Mouse (Mus musculus) midbrain, embryonic 16.5 days (tissue): Measurements from ENCODE around the gene Prrc2a. TPM values are rescaled to one million over a fixed set of nuclear protein-coding genes. Genes with fewer than 3 reads are reported as not detected.
A peak's percentile ranks its signal among the peaks of the same experiment; 100 is the strongest.

Experiments
- ATAC-seq: fragments of 200-750 bp; cut with Nextera tagmentation; 2 replicates; pipeline ENCODE4 v1.8.0; 2017; ENCODE audit warnings: moderate TSS enrichment
- H3K27ac ChIP-seq: fragments of 300-500 bp; sonication (generic); 2 replicates; pipeline ENCODE4 v1.5.1; 2014; ENCODE audit warnings: mild to moderate bottlenecking, low read length, mixed read lengths
- H3K27me3 ChIP-seq: fragments of 300-500 bp; sonication (generic); 2 replicates; pipeline ENCODE4 v1.6.1; 2014; ENCODE audit warnings: low read depth, low read length, mixed read lengths; ENCODE audit not compliant: control insufficient read depth, insufficient read depth
- H3K36me3 ChIP-seq: fragments of 300-500 bp; sonication (generic); 2 replicates; pipeline ENCODE4 v1.6.1; 2014; ENCODE audit warnings: mild to moderate bottlenecking, low read length, moderate library complexity, mixed read lengths; ENCODE audit not compliant: control insufficient read depth, insufficient read depth
- H3K4me1 ChIP-seq: fragments of 300-500 bp; sonication (generic); 2 replicates; pipeline ENCODE4 v1.6.1; 2014; ENCODE audit warnings: mild to moderate bottlenecking, low read length, mixed read lengths; ENCODE audit not compliant: control insufficient read depth, insufficient read depth
- H3K4me2 ChIP-seq: fragments of 300-500 bp; sonication (generic); 2 replicates; pipeline ENCODE4 v1.6.1; 2014; ENCODE audit warnings: mild to moderate bottlenecking, low read length, mixed read lengths
- H3K4me3 ChIP-seq: fragments of 300-500 bp; sonication (generic); 2 replicates; pipeline ENCODE4 v1.5.1; 2014; ENCODE audit warnings: low read depth, mild to moderate bottlenecking, low read length, moderate library complexity, mixed read lengths
- H3K9ac ChIP-seq: fragments of 300-500 bp; sonication (generic); 2 replicates; pipeline ENCODE4 v1.6.1; 2014; ENCODE audit warnings: low read depth, low read length, mixed read lengths
- H3K9me3 ChIP-seq: fragments of 300-500 bp; sonication (generic); replicated peaks from 2 replicates; pipeline ENCODE4 v1.6.1; 2014; ENCODE audit warnings: mild to moderate bottlenecking, low read length, mixed read lengths; ENCODE audit not compliant: control insufficient read depth, poor library complexity, severe bottlenecking
- WGBS: fragments of 180-500 bp; shearing (Covaris S2); extraction: QIAGEN DNeasy Blood & Tissue Kit; methylation state at CpG from one replicate; pipeline ENCODE4 v1.1.7; 2014; 5-methylcytosine and 5-hydroxymethylcytosine counted together
- polyA plus RNA-seq: library from polyadenylated mRNA; unstranded; fragments of >200 nt; fragmentation: Nextera tagmentation; extraction: Ambion mirVana; gene quantifications from 2 replicates; pipeline ENCODE4 v1.2.1, GENCODE M21; 2015

The Prrc2a gene
- 148 and 167 TPM in 2 replicates for polyA plus RNA-seq

DNA sequence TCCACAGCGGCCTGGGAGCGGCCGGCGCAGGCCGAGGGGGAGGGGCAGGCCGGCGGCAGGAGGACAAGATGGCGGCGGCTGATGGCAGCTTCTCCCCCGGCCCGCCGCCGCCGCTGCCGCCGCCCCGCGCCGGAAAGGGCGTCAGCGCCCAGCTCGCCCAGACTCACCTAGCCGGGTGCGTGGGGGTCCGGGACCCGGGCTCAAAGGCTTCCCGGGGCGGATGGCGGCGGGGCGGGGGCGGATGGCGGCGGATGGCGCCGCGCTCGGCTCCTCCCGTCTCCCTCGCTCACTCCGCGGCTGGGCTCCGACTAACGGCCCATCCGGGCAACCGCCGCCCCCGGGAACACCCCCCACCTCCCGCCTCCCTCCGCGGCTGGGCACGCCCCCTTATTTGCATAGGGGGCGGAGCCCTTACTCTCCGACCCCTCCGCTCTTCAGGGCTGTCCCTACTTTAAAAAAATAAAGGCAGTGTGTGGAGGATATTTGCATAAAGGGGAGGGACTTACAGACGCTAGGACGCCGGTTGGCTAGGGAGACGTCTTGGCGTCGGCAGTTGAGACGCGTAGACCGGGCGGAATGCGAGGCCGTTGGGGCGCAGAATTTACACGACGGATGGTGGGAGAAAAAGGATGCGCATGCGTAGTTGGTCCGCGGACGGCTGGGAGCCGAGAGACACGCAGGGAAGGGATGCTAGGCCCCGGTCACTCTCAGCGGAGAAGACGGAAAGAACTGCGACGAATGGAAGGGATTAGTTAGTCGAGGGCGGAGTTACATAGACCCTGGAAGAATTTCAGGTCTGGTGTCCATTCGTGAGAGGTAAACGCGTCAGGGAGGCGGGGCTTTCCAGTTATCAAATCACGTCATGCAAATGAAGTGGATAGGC lies at the start of gene Prrc2a:
Prrc2a (minus strand) TSS at position 330 of the 883 bp plus-strand sequence.
- under 1% methylated on average over 43 of the region's 89 CpGs for WGBS

GRCm38 (mm10) chr17:35213071-35213470 lies 48.4 kb upstream of the Prrc2a start:
- WGBS: 97% methylated on average over 5 of the region's 5 CpGs
- H3K4me2 ChIP-seq: no peak overlapping the region

More for the DNA sequence above, at the start of gene Prrc2a:
- no peaks in the 10 kb centered on the region for H3K27me3 ChIP-seq
- no peaks in the 10 kb centered on the region for H3K9me3 ChIP-seq
- H3K27ac ChIP-seq: peak within 1 kb of the TSS; percentile 99
- H3K9ac ChIP-seq: peak within 1 kb of the TSS; percentile 100
- peaks cover 15% of the 10 kb centered on the region for H3K36me3 ChIP-seq
- peak within 1 kb of the TSS; percentile 99 for H3K4me3 ChIP-seq
- peaks cover 29% of the 10 kb centered on the region for H3K4me1 ChIP-seq
- H3K4me2 ChIP-seq: peak within 1 kb of the TSS; percentile 71
- peak; percentile 94 for ATAC-seq

DNA sequence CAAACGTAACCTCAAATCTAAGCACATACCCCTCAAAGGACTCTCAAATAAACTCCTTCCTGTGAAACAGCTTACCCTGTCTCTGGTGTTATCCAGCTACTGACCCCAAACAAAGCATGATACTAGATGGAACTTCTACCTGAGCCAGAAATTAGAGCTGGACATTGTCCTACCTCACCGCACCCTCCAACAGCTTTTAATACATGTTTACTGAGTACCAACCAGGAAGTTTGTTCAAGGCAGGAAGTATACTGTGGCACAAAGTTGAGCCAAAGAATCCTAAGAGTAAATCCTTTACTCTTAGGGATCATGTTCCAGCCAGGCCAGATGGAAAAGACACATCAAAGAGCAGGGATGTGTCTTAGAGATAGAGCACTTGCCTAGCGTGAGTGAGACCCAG lies 45.9 kb upstream of the Prrc2a start:
- H3K4me3 ChIP-seq: no peak overlapping the region
- H3K27me3 ChIP-seq: no peaks in the 10 kb centered on the region
- H3K4me2 ChIP-seq: no peak overlapping the region
- no peak for ATAC-seq
- H3K9me3 ChIP-seq: no peaks in the 10 kb centered on the region
- 79% methylated on average over 3 of the region's 3 CpGs for WGBS
- H3K4me1 ChIP-seq: no peaks in the 10 kb centered on the region
- H3K27ac ChIP-seq: no peak overlapping the region
- no peaks in the 10 kb centered on the region for H3K36me3 ChIP-seq
- H3K9ac ChIP-seq: no peak overlapping the region

More at GRCm38 (mm10) chr17:35213071-35213470, 48.4 kb upstream of the Prrc2a start:
- Histone ChIP-seq H3K9ac (no peak overlapping the region), H3K27ac (no peak overlapping the region), H3K36me3 (no peaks in the 10 kb centered on the region), H3K27me3 (no peaks in the 10 kb centered on the region), H3K4me1 (no peaks in the 10 kb centered on the region), H3K9me3 (no peaks in the 10 kb centered on the region), H3K4me3 (no peak overlapping the region)
- ATAC-seq: no peak

GRCm38 (mm10) chr17:35209785-35210535 lies 45.3 kb upstream of the Prrc2a start:
- Histone ChIP-seq H3K4me1 (no peaks in the 10 kb centered on the region), H3K27me3 (no peaks in the 10 kb centered on the region), H3K27ac (no peak overlapping the region), H3K36me3 (no peaks in the 10 kb centered on the region), H3K9me3 (no peaks in the 10 kb centered on the region), H3K4me3 (no peak overlapping the region), H3K9ac (no peak overlapping the region), H3K4me2 (no peak overlapping the region)
- 68% methylated on average over 12 of the region's 12 CpGs for WGBS
- ATAC-seq: no peak

GRCm38 (mm10) chr17:35205380-35205769 lies 40.7 kb upstream of the Prrc2a start:
- no peak overlapping the region for H3K27ac ChIP-seq
- ATAC-seq: no peak
- no peaks in the 10 kb centered on the region for H3K4me1 ChIP-seq
- H3K4me3 ChIP-seq: no peak overlapping the region
- H3K27me3 ChIP-seq: peaks cover 5% of the 10 kb centered on the region
- H3K9ac ChIP-seq: 0 out of 2 replicates have a peak overlapping the region, but pooled peaks have one; percentile 40
- H3K36me3 ChIP-seq: no peaks in the 10 kb centered on the region
- 69% methylated on average over 10 of the region's 10 CpGs for WGBS
- no peak overlapping the region for H3K4me2 ChIP-seq
- H3K9me3 ChIP-seq: no peaks in the 10 kb centered on the region

- H3K4me3 ChIP-seq: no peak within 1 kb of the TSS
- no peak within 1 kb of the TSS for H3K27ac ChIP-seq
- H3K4me1 ChIP-seq: no peaks in the 10 kb centered on the region
- H3K27me3 ChIP-seq: peaks cover 5% of the 10 kb centered on the region
- H3K4me2 ChIP-seq: 0 out of 2 replicates have a peak within 1 kb of the TSS, but pooled peaks have one; percentile 3
- WGBS: 33% methylated on average over 20 of the region's 20 CpGs
- H3K9me3 ChIP-seq: no peaks in the 10 kb centered on the region
- H3K9ac ChIP-seq: 0 out of 2 replicates have a peak within 1 kb of the TSS, but pooled peaks have one; percentile 40
- no peak for ATAC-seq
- no peaks in the 10 kb centered on the region for H3K36me3 ChIP-seq
Measured at GRCm38 (mm10) chr17:35204494-35205379, 40.0 kb upstream of the Prrc2a start, which contains the start of gene Lta. TSS of gene Lta (minus strand) at chr17:35205351.

DNA sequence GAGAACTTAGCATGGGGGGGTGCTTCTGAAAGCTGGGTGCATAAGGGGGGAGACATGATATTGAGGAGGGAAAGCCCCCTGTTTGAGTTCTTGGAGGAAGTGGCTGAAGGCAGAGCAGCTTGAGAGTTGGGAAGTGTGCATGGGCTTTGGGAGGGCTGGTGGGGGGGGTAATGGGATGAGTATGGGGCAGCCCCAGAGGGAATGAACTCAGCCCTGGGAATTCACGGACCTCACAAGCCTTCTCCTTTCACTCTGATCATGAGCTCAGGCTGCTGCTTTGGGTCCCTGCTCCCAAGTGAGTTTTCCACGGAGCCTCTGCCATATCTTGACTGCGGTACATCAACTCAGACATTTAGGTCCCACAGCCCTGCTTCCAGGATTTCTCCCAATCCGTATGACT lies 37.7 kb upstream of the Prrc2a start:
- Histone ChIP-seq H3K4me3 (no peak overlapping the region), H3K36me3 (no peaks in the 10 kb centered on the region), H3K9ac (no peak overlapping the region), H3K4me2 (no peak overlapping the region), H3K27me3 (peaks cover 5% of the 10 kb centered on the region), H3K4me1 (no peaks in the 10 kb centered on the region), H3K27ac (no peak overlapping the region), H3K9me3 (no peaks in the 10 kb centered on the region)
- ATAC-seq: no peak
- WGBS: 88% methylated on average over 4 of the region's 4 CpGs

GRCm38 (mm10) chr17:35201787-35202186 lies 37.1 kb upstream of the Prrc2a start, which contains the start of gene Tnf:
TSS of gene Tnf (minus strand) at chr17:35202007.
- no peaks in the 10 kb centered on the region for H3K4me1 ChIP-seq
- ATAC-seq: no peak
- no peak within 1 kb of the TSS for H3K4me2 ChIP-seq
- peaks cover 9% of the 10 kb centered on the region for H3K27me3 ChIP-seq
- no peaks in the 10 kb centered on the region for H3K36me3 ChIP-seq
- H3K9ac ChIP-seq: no peak within 1 kb of the TSS
- no peaks in the 10 kb centered on the region for H3K9me3 ChIP-seq
- 51% methylated on average over 13 of the region's 13 CpGs for WGBS
- no peak within 1 kb of the TSS for H3K4me3 ChIP-seq
- no peak within 1 kb of the TSS for H3K27ac ChIP-seq
